Mouse (Mus musculus) olfactory bulb, adult 2 months (tissue): ENCODE data around the gene Cldn9. TPM values are rescaled to one million over a fixed set of nuclear protein-coding genes. Genes with fewer than 3 reads are reported as not detected.

Experiments used
- H3K27ac ChIP-seq: fragments of 200-500 bp; 2 replicates; pipeline ENCODE4 v1.5.1; 2012; ENCODE audit warnings: low read depth, low read length; ENCODE audit not compliant: insufficient read depth
- H3K4me1 ChIP-seq: fragments of 200-500 bp; 2 replicates; pipeline ENCODE4 v1.6.1; 2012; ENCODE audit warnings: low read length; ENCODE audit not compliant: control insufficient read depth, insufficient read depth
- H3K4me3 ChIP-seq: fragments of 200-500 bp; 2 replicates; pipeline ENCODE4 v1.5.1; 2012; ENCODE audit warnings: mild to moderate bottlenecking, low read depth, low read length, moderate library complexity; ENCODE audit not compliant: insufficient read depth
- CTCF ChIP-seq: fragments of 200-500 bp; IDR thresholded peaks from 2 replicates; pipeline ENCODE4 v1.5.1; 2012; ENCODE audit warnings: low read depth, mild to moderate bottlenecking, low read length, moderate library complexity; ENCODE audit not compliant: insufficient read depth
- POLR2A ChIP-seq: fragments of 200-500 bp; IDR thresholded peaks from 2 replicates; pipeline ENCODE4 v1.6.1; 2012; ENCODE audit warnings: mild to moderate bottlenecking, low read depth, low read length, moderate library complexity; ENCODE audit not compliant: insufficient read depth
- WGBS: fragments of 180-500 bp; shearing (Covaris S2); methylation state at CpG from one replicate; pipeline ENCODE4 v1.1.7; 2018; 5-methylcytosine and 5-hydroxymethylcytosine counted together
- polyA plus RNA-seq: library from polyadenylated mRNA; stranded (reverse); fragments of >200 nt; gene quantifications from 2 replicates; pipeline ENCODE4 v1.2.4, GENCODE M21; 2012; ENCODE audit warnings: low replicate concordance; ENCODE audit not compliant: missing spikeins, insufficient read depth, insufficient read length

The Cldn9 gene
- polyA plus RNA-seq, 1 experiment = not detected

DNA sequence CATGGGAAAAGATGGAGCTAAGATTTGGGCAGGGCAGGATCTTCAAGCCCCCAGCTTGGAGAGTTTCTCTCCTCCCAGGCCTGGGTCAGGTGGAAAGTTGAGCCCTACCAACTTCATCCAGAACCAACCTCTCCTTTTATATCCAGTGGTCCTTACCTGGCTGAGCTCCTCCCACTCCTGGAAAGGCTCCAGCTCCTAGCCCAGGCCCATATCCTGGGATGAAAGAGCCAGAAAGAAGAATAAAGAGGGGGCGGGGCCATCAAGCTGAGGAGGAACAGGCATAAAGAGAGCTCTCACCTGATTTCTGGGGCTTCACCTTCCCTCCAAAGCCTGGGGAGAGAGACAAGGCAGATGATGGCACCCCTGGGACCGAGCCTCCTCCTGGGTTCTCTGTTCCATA lies 33.2 kb upstream of the Cldn9 start:
- TF ChIP-seq CTCF (no peak), POLR2A (no peak)
- 72% methylated on average over 2 of the region's 2 CpGs for WGBS
- H3K27ac ChIP-seq = no peak overlapping the region
- no peaks in the 10 kb centered on the region for H3K4me1 ChIP-seq
- no peak overlapping the region for H3K4me3 ChIP-seq

DNA sequence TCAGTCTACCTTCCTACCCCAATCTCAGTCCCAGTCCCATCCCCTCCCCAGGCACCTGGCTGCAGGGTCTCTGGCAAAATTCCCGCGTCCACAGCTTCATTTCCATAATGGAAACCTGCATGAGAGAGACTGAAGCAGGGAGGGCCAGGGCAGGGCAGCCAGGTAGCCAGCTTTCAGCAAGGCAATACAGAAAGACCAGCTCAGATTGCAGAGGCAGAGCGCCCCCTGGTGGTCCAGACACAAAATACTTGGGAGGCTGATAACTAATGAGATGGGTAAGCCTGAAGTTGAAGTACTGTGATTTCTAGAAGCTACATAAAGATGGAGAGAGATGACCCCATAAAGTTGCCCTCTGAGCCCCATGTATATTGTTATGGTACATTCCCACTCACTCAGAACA lies 22.4 kb upstream of the Cldn9 start:
- H3K4me1 ChIP-seq = 0 out of 2 replicates have a peak, but pooled peaks cover 4% of the 10 kb centered on the region
- no peak for TF ChIP-seq POLR2A
- peak; percentile 66 for TF ChIP-seq CTCF
- whole genome bisulfite sequencing = 16% methylated on average over 3 of the region's 3 CpGs

DNA sequence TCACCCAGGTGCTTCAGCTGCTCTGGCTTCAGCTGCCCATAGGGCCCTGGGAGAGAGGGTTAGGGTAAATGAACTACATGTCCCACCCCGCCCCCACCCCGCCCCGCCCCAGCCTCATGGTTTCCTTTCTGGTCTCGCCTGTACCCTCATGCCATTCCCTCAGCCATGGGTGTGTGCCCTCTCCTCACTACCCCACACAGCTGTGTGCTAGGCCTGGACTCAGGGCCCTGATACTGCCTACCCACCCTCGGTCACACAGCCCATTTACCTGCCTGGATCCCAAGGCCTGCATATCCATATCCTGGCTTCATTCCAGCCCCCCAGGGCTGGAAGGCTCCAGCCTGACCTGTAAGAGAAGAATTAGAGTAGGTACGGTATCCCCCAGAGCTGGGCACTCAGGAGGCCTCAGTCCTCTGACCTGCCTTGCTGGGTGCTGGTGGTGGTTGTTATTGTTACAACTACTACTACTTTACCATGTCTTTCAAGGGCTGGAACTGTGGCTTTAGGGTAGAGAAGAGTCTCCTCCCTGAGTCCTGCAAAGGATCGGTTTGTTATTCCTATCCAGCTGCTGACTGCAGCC lies 21.8 kb upstream of the Cldn9 start:
- Histone ChIP-seq H3K4me3 (no peak overlapping the region), H3K27ac (no peak overlapping the region), H3K4me1 (0 out of 2 replicates have a peak, but pooled peaks cover 4% of the 10 kb centered on the region)
- TF ChIP-seq CTCF = no peak
- TF ChIP-seq POLR2A = no peak
- WGBS = 87% methylated on average over 4 of the region's 7 CpGs

More for the DNA sequence above, 22.4 kb upstream of the Cldn9 start:
- H3K4me3 ChIP-seq = no peak overlapping the region
- H3K27ac ChIP-seq = no peak overlapping the region

GRCm38 (mm10) chr17:23704741-23705140 lies 20.9 kb upstream of the Cldn9 start:
- Histone ChIP-seq H3K27ac (no peak overlapping the region), H3K4me3 (no peak overlapping the region), H3K4me1 (0 out of 2 replicates have a peak, but pooled peaks cover 4% of the 10 kb centered on the region)
- 39% methylated on average over 7 of the region's 7 CpGs for WGBS
- no peak for TF ChIP-seq POLR2A
- TF ChIP-seq CTCF = no peak

- no peak overlapping the region for H3K4me3 ChIP-seq
- TF ChIP-seq POLR2A (no peak), CTCF (no peak)
- H3K4me1 ChIP-seq = peaks cover 6% of the 10 kb centered on the region; the same call in 1 of the 2 replicates
- 89% methylated on average over 9 of the region's 9 CpGs for WGBS
- H3K27ac ChIP-seq = no peak overlapping the region
These were observed 19.5 kb upstream of the Cldn9 start for GRCm38 (mm10) chr17:23703301-23703700.

DNA sequence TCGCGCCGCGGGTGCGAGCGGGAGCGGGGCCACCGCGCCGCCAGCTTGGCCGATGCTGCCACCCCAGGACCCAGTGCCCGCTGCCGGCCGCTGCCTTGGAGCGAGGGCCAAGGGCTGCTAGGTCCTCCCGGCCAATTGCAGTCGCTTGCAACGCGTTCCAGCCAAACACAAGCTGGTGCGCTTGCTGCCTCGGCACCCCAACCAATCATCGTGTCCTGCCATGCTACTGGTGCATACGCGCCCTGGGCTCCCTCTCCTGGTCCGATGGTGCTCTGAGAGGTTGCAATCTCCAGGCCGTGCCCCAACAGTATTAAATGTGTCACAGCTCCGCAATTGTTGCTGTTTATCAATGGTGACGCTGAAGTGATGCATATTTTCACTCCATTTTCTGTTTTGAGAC lies 16.3 kb upstream of the Cldn9 start:
- under 1% methylated on average over 28 of the region's 28 CpGs for WGBS
- Histone ChIP-seq H3K4me1 (peaks cover 6% of the 10 kb centered on the region; the same call in 1 of the 2 replicates), H3K4me3 (peak overlapping the region; percentile 62), H3K27ac (0 out of 2 replicates have a peak overlapping the region, but pooled peaks have one; percentile 5)
- TF ChIP-seq POLR2A (no peak; the same call in 1 of the 2 replicates), CTCF (no peak)

DNA sequence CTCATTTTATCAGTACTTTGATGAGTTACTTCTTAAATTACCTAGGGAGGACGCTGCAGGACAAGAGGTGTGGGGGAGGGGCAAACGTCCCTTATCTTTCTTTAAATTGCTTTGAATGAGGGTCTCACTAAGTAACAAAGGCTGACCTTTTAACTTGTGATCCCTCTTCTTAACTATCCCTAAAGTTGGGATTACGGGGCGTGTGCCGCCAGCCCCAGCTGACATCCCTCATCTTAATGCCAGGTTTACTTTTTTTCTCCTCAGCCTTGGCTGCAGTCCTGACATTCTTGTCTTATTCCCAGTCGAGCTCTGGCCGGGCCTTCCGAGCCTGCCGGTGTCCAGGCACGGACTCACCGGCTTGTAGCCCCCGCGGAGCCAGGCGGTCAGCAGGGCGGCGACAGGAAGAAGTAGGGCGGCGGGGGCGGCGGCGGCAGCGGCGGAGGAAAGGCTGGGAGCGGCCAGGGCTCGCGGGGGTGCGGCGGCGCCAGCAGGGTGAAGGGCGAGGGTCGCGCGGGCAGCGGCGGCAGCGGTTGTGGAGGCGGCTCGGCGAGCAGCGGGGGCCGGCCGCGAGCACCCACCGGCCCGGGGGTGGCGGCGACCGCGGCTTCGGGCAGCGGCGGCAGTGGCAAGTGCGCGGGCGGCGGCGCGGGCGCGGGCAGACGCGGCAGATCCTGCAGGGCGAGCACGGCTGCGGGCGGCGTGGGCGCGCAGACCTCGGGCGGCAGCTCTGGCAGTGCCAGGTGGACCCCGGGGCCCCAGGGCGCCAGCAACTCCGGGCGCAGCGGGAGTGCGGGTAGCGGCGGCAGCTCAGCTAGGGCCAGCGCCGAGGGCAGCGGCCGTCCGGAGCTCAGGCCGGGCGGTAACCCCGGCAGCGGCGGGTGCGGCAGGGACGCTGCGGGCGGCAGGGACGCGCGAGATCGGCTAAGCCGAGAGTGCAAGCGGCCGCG lies 15.6 kb upstream of the Cldn9 start:
- TF ChIP-seq CTCF (no peak), POLR2A (no peak; the same call in 1 of the 2 replicates)
- 0 out of 2 replicates have a peak overlapping the region, but pooled peaks have one; percentile 5 for H3K27ac ChIP-seq
- H3K4me1 ChIP-seq = peaks cover 3% of the 10 kb centered on the region; the same call in 1 of the 2 replicates
- WGBS = 6% methylated on average over 97 of the region's 101 CpGs
- peak overlapping the region; percentile 62 for H3K4me3 ChIP-seq

DNA sequence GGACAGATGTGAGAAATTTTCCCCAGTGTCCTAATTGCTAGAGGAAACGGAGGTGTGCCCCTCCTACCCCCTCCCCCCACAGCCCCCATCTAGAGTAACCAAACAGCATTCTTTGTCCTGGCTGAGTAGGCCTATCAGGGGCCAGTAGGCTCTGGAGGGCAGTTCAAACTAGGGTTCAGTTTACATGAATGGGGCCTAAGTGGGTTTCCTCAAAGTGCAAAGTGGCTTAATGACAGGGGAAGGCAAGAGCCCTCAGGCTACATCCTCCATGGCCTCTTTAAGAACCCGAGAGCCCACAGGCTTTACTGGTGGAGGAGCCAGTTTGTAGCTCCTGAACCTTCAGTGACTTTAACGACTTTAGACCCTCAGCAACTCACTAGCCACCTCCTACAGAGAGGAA lies 12.0 kb upstream of the Cldn9 start:
- WGBS = 55% methylated on average over 3 of the region's 3 CpGs
- no peak overlapping the region for H3K4me3 ChIP-seq
- peaks cover 3% of the 10 kb centered on the region; the same call in 1 of the 2 replicates for H3K4me1 ChIP-seq
- no peak overlapping the region for H3K27ac ChIP-seq
- no peak for TF ChIP-seq POLR2A
- TF ChIP-seq CTCF = no peak

- no peak overlapping the region for H3K4me3 ChIP-seq
- no peak overlapping the region for H3K27ac ChIP-seq
- peaks cover 3% of the 10 kb centered on the region; the same call in 1 of the 2 replicates for H3K4me1 ChIP-seq
- WGBS = 65% methylated on average over 1 of the region's 1 CpGs
- no peak for TF ChIP-seq CTCF
- TF ChIP-seq POLR2A = no peak
These were observed 10.7 kb upstream of the Cldn9 start for GRCm38 (mm10) chr17:23694491-23694890.
